Mouse (Mus musculus) heart, postnatal 0 days (tissue): Measurements from ENCODE around the gene Efna4.

ENCODE experiments used
- CTCF ChIP-seq: IDR thresholded peaks from 2 replicates; pipeline ENCODE4 v1.5.1; 2016; ENCODE audit warnings: antibody characterized with exemption, control low read depth, low read depth
- EP300 ChIP-seq: IDR thresholded peaks from 2 replicates; pipeline ENCODE4 v1.6.1; 2016; ENCODE audit warnings: antibody characterized with exemption, low read depth

DNA sequence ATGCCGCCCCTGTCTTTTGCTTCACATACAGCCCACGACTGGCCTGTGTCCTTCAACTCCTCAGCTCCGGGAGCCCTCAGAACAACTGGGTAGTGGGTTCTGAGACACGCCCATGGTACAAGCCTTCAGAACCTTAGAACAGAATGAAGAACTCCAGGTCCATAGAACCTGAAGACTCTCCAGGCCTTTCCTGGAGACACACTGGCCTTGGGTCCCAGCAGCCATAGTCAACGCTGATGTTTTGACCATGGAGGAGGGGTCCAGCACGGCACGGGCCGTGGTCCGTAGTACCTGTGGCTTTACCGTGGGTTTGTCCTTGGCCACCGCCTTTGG, 27.3 kb upstream of the Efna4 start, which contains the start of gene Dcst1:
- TF ChIP-seq CTCF, result no peak
- no peak for TF ChIP-seq EP300
